Mouse (Mus musculus): ENCODE data around the gene Dnah7a.
"Not testable (repeated sequence)": the region's sequence is repeated elsewhere in the genome, so short reads cannot be mapped to it uniquely, and the experiment has no call there.

Gene Dnah7a

GRCm38 (mm10) chr1:53377731-53378130 lies 328.9 kb downstream of the Dnah7a start:
- no peak for DNase-seq

DNA sequence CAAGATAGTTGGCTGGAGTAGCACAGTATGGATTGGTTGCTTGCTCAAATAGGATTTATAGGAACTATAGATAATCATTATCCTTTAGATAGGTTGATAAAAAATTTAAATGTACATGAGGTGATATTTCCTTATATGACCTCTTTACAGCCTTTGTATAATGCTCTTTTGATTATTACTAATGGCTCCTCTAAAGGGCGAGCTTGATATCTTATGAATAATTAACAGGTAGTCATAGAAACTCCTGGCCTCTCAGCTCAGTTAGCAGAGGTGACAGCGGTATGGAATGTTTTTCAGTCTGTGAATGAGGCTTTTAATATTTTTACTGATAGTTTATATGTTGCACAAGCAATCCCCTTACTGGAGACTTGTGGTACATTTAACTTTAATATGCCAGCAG lies 330.6 kb downstream of the Dnah7a start:
- not testable (repeated sequence) for DNase-seq

DNA sequence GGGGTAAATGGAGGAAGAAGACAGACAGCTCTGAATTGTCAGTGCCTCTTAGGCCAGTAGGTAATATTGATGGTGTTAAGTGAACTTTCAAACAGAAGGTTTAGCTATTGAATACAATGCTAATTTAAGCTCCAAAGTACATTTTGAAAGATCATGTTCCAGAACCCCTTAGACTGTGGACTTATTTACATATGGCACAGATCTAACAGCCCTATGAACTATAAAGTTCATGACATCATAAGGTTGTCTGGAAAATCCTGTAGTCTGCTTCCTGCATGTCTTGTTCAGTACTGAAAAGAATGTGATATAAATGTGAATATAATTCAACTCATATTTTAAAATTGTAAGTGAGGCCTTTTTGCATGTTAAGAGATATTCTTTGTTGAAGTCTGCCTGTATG lies 347.6 kb downstream of the Dnah7a start:
- DNase-seq = no peak

DNA sequence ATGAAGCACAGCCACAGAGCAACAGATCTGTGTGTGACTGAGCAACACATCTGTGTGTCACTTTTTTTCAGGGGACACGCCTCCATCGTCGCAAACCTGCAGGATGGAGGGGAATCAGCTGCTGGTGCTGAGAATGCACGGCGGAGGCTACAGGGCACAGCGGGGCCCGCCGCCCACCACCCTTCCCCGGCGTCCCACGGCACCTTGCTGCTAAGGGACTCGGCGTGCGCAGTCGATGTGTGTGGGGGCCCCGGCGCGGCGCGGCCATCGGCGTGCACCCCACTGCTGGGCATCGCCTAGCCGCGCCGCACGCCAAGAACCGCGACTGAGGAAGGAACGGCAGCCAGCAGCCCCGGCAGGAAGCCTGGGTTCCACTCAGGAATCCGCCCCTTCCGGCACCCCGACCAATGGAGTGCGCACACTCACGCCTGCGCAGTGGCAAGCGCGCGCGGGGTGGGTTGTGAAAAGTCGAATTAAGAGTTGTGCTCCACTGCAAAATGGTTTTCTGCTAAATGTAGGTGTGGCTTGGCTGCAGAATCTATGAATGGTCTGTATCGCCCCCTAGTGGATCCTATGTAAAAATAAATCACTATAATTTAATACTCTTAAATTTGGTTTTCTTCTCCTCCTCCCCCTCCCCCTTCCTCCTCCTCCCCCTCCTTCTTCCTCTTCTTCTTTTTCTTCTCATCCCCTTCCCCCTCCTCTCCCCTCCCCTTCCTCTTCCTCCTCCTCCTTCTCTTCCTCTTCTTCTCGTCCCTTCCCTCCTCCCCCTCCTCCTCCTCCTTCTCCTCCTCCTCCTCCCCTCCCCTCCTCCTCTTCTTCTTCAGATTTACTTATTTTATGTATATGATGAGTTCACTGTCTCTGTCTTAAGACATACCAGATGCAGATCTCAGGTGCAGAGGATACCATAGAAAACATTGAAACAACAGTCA lies 354.0 kb downstream of the Dnah7a start, which contains the start of the genes Asdurf, Gm28551 and Asnsd1:
Asdurf (minus strand) TSS at position 293 of the 935 bp plus-strand sequence.
Gm28551 (minus strand) TSS at position 341 of the 935 bp plus-strand sequence.
Asnsd1 (minus strand) TSS at position 426 of the 935 bp plus-strand sequence.
- DNase-seq = peak; percentile 98
